Mouse (Mus musculus): ENCODE measurements around the gene Ncs1.

- TF ChIP-seq CTCF (IDR thresholded peaks at IDR 0.05; ENCODE audit: low read depth) (no peak), EP300 (IDR thresholded peaks at IDR 0.05; ENCODE audit: low read depth) (no peak)
Measured at GRCm38 (mm10) chr2:31284531-31284930, 38.9 kb downstream of the Ncs1 start.

Data from liver, postnatal 0 days (tissue).